Mouse (Mus musculus) ZHBTc4 (cell line): ENCODE results near the gene Myo6.
A peak's percentile ranks its signal among the peaks of the same experiment; 100 is the strongest.

ENCODE experiments used
- DNase-seq: peaks from one replicate; pipeline ENCODE4 v3.0.0-alpha.2; 2011; ENCODE audit warnings: low read depth, low spot score

The Myo6 gene

DNA sequence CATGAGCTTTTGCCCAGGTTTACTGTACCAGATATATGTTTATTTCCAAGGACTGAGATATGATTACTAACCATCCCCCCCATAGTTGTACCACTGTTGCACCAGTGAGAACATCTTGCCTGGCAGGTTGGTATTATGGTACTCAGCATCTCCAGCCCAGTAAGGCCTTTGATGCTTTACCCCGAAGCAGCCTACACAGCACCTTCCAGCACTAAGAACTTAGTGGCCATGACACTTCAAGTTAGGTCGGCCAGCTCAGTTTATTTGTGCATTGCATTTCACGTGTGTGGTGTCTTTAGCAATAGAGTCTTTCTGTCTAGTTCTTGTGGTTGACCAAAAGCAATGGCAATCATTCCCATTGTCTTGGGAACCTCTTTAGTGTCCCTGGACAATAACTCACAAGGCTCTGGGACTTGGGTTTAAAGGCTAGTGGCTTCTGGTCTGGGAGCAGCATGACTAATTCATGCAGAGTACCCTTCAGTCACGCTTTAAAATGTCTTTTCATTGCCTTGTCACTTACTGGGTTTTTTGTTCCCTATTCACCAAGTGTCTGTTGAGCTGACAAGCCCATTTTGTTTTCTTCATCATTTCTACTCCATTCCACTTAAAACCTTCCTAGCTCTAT is 69.1 kb downstream of the Myo6 start:
- no peak for DNase-seq

GRCm38 (mm10) chr9:80237184-80237799 is 72.5 kb downstream of the Myo6 start:
- DNase-seq = no peak

- no peak for DNase-seq
These were observed 76.9 kb downstream of the Myo6 start for GRCm38 (mm10) chr9:80241719-80242118.

GRCm38 (mm10) chr9:80252146-80252545 is 87.3 kb downstream of the Myo6 start:
- no peak for DNase-seq

DNA sequence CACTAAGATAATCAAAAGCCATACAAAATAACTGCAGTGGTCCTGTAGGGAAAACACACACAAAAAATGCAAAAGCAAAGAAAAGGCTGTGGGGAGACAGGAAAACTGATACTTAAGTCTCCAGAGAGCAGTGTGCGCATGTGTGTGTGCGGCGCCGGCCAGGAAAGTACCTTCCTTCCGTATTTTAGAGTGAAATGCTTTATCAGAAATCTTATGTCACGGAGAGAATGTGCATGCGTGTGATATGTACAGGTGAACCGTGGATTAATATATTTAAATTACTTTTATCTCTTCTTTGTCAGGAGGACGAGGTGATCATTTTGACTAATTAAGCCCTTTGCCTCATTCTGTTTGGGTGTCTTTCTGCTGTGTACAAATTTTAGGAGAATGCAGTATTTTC is 88.4 kb downstream of the Myo6 start:
- DNase-seq = no peak

- DNase-seq = no peak
These were observed 91.7 kb downstream of the Myo6 start for GRCm38 (mm10) chr9:80256561-80256960.

DNA sequence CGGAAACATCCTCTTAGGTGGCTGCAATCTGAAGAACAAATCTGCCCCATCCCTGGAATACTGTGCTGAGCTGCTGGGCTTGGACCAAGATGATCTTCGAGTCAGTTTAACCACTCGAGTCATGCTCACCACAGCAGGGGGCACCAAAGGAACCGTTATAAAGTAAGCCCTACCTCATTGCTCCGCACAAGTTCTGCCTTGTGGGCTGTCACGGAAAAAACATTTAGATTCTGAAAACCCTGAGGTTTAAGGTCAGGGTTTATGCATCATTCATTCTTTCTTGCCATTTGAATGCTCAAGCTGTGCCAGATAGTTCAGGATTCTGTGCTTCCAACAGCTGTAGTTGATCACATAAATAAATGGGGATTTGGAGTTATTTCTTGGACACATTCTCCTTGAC is 93.6 kb downstream of the Myo6 start:
- DNase-seq = peak; percentile 50

GRCm38 (mm10) chr9:80260905-80261304 is 96.1 kb downstream of the Myo6 start:
- no peak for DNase-seq

- peak; percentile 28 for DNase-seq
These were observed 97.7 kb downstream of the Myo6 start for GRCm38 (mm10) chr9:80262367-80263026.

- no peak for DNase-seq
These were observed 101.3 kb downstream of the Myo6 start for GRCm38 (mm10) chr9:80266086-80266485.

GRCm38 (mm10) chr9:80266507-80266906 is 101.7 kb downstream of the Myo6 start:
- no peak for DNase-seq

DNA sequence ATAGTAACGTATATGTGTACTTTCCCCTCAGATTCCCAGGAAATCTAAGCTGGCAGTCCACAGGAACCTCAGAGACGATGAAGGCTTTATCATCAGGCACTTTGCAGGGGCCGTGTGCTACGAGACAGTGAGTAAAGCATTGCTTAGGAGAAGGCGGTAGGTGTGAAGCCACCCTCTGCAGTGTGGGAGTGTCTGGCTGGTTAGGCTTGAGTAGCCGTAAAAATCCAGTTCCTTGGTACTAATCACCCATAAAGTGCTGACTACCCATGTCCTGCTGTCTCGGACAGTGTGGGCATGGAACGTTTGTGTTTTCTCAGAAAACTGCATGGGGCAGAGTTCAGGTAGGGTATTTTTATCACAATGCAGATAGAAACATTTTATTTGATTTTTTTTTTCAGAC is 104.8 kb downstream of the Myo6 start:
- DNase-seq = no peak

DNA sequence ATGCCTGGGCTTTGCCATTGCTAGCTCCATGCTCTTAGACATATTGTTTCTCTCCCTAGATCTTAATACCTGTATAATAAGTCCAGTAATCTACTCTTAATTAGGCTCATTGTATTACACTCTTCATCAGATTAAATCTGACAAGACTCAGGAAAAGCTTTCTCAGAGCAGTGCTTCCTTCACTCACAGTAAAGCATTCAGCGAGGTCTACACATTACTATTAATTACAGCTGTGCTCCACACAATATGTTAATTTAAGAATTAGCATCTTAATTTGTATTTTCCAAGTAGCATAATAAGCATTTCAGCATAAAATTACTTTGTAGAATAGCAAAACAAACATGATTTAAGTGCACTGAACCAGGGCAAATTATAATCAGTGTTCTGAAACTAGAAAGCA is 108.1 kb downstream of the Myo6 start:
- DNase-seq = no peak

DNA sequence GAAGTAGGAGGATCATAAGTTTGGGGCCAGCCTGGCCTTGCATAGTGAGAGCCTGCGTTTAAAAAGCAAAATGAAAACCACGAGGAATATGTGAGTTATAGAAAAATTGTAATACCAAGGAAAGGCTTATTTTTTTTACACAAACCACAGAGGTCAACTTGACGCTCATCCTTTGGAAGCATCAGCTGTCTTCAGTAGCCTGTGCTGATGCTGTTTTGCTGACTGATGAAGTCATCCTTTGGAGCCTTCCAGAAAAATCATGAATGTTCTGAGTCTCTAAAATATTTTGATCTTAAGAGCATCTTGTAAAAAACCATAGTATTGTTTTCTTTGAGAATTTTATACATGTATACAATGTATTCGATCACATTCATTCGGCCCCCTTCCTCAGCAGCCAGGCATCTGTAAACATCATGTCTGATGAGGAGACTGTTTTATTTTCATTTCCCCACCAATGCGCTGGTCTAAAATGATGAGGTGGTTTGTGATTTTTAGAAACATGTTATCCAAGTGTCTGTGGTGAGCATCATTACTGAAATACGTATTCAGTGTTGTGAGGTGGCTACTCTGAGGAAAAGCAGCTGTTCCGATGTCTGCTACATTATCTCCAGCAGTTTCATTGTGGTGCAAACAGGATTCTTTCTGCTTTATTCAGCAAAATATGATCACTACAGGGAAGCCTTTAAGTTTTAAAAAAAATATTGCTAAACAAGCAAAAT is 110.4 kb downstream of the Myo6 start:
- DNase-seq = no peak

GRCm38 (mm10) chr9:80275772-80276134 is 110.9 kb downstream of the Myo6 start:
- DNase-seq = no peak

DNA sequence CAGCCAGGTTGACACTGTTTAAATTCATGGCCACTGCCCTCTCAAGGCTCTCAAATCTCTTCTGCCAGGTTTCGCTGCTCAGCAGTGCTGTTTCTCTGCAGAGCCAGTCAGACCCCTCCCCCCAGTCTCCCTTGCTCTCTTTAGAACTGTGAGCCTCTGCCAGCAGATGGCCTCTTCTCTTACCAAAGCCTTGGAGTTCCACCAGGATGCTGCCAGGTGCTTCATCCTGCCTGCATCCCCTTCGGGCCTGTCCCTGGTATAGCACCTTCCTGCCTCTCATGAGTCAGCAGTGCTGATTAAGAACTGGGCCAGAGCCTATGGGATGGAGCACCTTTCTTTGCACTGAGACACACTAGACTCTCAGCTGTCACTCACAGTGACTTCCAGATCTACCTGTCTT is 112.3 kb downstream of the Myo6 start:
- DNase-seq = peak; percentile 18

GRCm38 (mm10) chr9:80277770-80278169 is 112.9 kb downstream of the Myo6 start:
- no peak for DNase-seq

DNA sequence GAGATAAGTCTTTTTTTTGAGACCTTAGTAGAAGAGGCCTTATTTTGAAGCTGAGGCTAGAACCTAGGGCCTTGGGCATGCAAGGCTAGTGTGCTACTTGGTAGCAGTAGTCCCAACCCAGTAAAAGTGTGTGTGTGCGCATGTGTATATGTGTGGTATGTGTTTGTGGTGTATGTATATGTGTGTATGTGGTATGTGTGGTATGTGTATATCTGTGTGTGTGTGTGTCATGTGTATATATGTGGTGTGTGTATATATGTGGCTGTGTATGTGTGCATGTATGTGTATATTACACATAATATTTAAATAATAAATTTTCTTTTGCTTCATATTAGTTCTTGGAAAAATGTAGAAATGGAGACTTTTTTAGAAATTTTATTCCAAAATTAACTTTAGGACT is 115.9 kb downstream of the Myo6 start:
- DNase-seq = no peak

- no peak for DNase-seq
These were observed 117.6 kb downstream of the Myo6 start for GRCm38 (mm10) chr9:80282426-80282825.

DNA sequence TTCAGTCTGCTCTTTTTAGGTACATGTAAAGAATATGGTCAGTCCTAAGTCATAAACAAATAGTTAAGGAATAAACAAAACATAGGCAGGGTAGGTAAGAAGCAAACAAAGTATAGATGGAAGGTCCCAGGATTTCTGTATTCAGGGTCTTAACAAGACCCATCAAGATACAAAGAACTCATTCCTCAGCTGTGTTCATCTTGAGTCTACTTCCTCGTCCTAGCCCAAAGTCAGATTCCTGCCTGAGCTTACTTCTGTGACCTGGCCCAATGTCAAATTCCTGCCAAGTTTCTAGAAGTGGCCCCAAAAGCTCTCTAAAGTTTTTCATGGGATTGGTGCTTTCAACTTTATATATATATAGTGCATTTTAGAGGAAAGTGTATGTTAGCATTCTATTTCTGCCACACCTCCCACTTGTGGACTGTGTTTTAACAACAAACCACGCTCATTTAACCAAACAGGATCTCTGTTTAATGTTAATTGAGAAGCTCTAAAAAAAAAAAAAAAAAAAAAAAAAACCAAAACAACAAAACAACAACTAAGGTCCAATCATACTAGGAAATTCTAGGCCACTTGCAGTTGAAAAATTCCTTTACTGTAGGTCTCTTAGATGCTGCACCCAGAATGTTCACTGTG is 119.8 kb downstream of the Myo6 start:
- DNase-seq = peak; percentile 90

- no peak for DNase-seq
These were observed 122.0 kb downstream of the Myo6 start for GRCm38 (mm10) chr9:80286845-80287244.

- DNase-seq = peak; percentile 16
These were observed 128.3 kb downstream of the Myo6 start for GRCm38 (mm10) chr9:80293056-80293584.
